Mouse (Mus musculus) MEL (cell line): ENCODE results near the gene Pafah1b1. TPM values are rescaled to one million over a fixed set of nuclear protein-coding genes. Genes with fewer than 3 reads are reported as not detected.

Experiments
- DNase-seq: peaks from one replicate; pipeline ENCODE4 v3.0.0; 2011; ENCODE audit warnings: low read depth, low spot score
- H3K27ac ChIP-seq: 2 replicates; pipeline ENCODE4 v1.5.1; 2012; ENCODE audit warnings: low read depth, mild to moderate bottlenecking, control low read depth, low read length, moderate library complexity; ENCODE audit not compliant: control insufficient read depth
- H3K27me3 ChIP-seq, 2 experiments: fragments of 150-350 bp in 1 of 2; sonication (generic) in 1 of 2; 2 replicates each; pipeline ENCODE4 v1.6.1; 2012; ENCODE audit warnings: low read length in 2 of 2, mild to moderate bottlenecking in 2 of 2, improper control_type of control experiment in 1 of 2, moderate library complexity in 1 of 2; ENCODE audit not compliant: insufficient read depth in 2 of 2, control insufficient read depth in 1 of 2
- H3K36me3 ChIP-seq, 2 experiments: 2 replicates each; pipeline ENCODE4 v1.6.1; 2012 to 2014; ENCODE audit warnings: low read length in 2 of 2, improper control_type of control experiment in 1 of 2, inconsistent platforms in 1 of 2, mild to moderate bottlenecking in 1 of 2; ENCODE audit not compliant: insufficient read depth in 2 of 2, control insufficient read depth in 1 of 2
- H3K4me1 ChIP-seq, 2 experiments: fragments of 150-350 bp in 1 of 2; sonication (generic) in 1 of 2; 2 replicates each; pipeline ENCODE4 v1.6.1; 2012; ENCODE audit warnings: low read length in 2 of 2, improper control_type of control experiment in 1 of 2, mild to moderate bottlenecking in 1 of 2; ENCODE audit not compliant: insufficient read depth in 2 of 2, control insufficient read depth in 1 of 2
- H3K4me3 ChIP-seq, 2 experiments: fragments of 150-350 bp in 1 of 2; sonication (generic) in 1 of 2; 2 replicates each; pipeline ENCODE4 v1.5.1; 2012; ENCODE audit warnings: low read depth in 2 of 2, low read length in 2 of 2, mild to moderate bottlenecking in 2 of 2, moderate library complexity in 2 of 2, control low read depth in 1 of 2, improper control_type of control experiment in 1 of 2; ENCODE audit not compliant: control insufficient read depth in 1 of 2, insufficient read depth in 1 of 2
- H3K79me2 ChIP-seq: 2 replicates; pipeline ENCODE4 v1.6.1; 2012; ENCODE audit warnings: mild to moderate bottlenecking, low read length, moderate library complexity; ENCODE audit not compliant: control insufficient read depth, poor library complexity, insufficient read depth
- H3K9ac ChIP-seq: 2 replicates; pipeline ENCODE4 v1.6.1; 2012; ENCODE audit warnings: low read depth, mild to moderate bottlenecking, control low read depth, low read length, moderate library complexity; ENCODE audit not compliant: control insufficient read depth, poor library complexity, severe bottlenecking
- H3K9me3 ChIP-seq: fragments of 150-350 bp; sonication (generic); replicated peaks from 2 replicates; pipeline ENCODE4 v1.6.1; 2012; ENCODE audit warnings: mild to moderate bottlenecking, low read length, improper control_type of control experiment, moderate library complexity; ENCODE audit not compliant: insufficient read depth
- CHD1 ChIP-seq: IDR thresholded peaks from 2 replicates; pipeline ENCODE4 v1.6.1; 2012; ENCODE audit warnings: low read depth, mild to moderate bottlenecking, inconsistent platforms, low read length, improper control_type of control experiment
- ELF1 ChIP-seq: IDR thresholded peaks from 2 replicates; pipeline ENCODE4 v1.6.1; 2014; ENCODE audit warnings: low read depth, mild to moderate bottlenecking, inconsistent platforms, low read length, improper control_type of control experiment, moderate library complexity
- ETS1 ChIP-seq: IDR thresholded peaks from 2 replicates; pipeline ENCODE4 v1.6.1; 2012; ENCODE audit warnings: low read depth, mild to moderate bottlenecking, inconsistent platforms, low read length, improper control_type of control experiment, moderate library complexity
- GABPA ChIP-seq: IDR thresholded peaks from 2 replicates; pipeline ENCODE4 v1.6.1; 2012; ENCODE audit warnings: low read depth, mild to moderate bottlenecking, inconsistent platforms, low read length, improper control_type of control experiment, moderate library complexity
- GATA1 ChIP-seq: IDR thresholded peaks from 2 replicates; pipeline ENCODE4 v1.6.1; 2011; ENCODE audit warnings: low read depth, low read length, improper control_type of control experiment
- HCFC1 ChIP-seq: IDR thresholded peaks from 2 replicates; pipeline ENCODE4 v1.6.1; 2012; ENCODE audit warnings: low read depth, mild to moderate bottlenecking, inconsistent platforms, low read length, improper control_type of control experiment, moderate library complexity
- JUND ChIP-seq: IDR thresholded peaks from 2 replicates; pipeline ENCODE4 v1.6.1; 2011; ENCODE audit warnings: low read depth, mild to moderate bottlenecking, improper control_type of control experiment, low read length
- MAZ ChIP-seq: IDR thresholded peaks from 2 replicates; pipeline ENCODE4 v1.6.1; 2012; ENCODE audit warnings: low read depth, mild to moderate bottlenecking, inconsistent platforms, low read length, improper control_type of control experiment
- MEF2A ChIP-seq: IDR thresholded peaks from 2 replicates; pipeline ENCODE4 v1.6.1; 2014; ENCODE audit warnings: low read depth, mild to moderate bottlenecking, inconsistent platforms, low read length, improper control_type of control experiment; ENCODE audit not compliant: poor library complexity, insufficient replicate concordance, severe bottlenecking; ENCODE audit errors: extremely low read depth
- MYB ChIP-seq: IDR thresholded peaks from 2 replicates; pipeline ENCODE4 v1.6.1; 2011; ENCODE audit warnings: mild to moderate bottlenecking, low read depth, low read length, improper control_type of control experiment
- MYC ChIP-seq: IDR thresholded peaks from 2 replicates; pipeline ENCODE4 v1.6.1; 2011; ENCODE audit warnings: low read depth, mild to moderate bottlenecking, low read length, improper control_type of control experiment, moderate library complexity
- NRF1 ChIP-seq: IDR thresholded peaks from 2 replicates; pipeline ENCODE4 v1.6.1; 2014; ENCODE audit warnings: low read depth, mild to moderate bottlenecking, inconsistent platforms, low read length, improper control_type of control experiment, moderate library complexity; ENCODE audit not compliant: poor library complexity, insufficient read depth, severe bottlenecking
- POLR2A ChIP-seq, 2 experiments: IDR thresholded peaks; 2 replicates each; pipeline ENCODE4 v1.6.1; 2011 to 2012; ENCODE audit warnings: low read length in 2 of 2, mild to moderate bottlenecking in 2 of 2, control low read depth in 1 of 2, improper control_type of control experiment in 1 of 2, low read depth in 1 of 2, moderate library complexity in 1 of 2; ENCODE audit not compliant: control insufficient read depth in 1 of 2, insufficient read depth in 1 of 2, poor library complexity in 1 of 2
- POLR2AphosphoS5 ChIP-seq: IDR thresholded peaks from 2 replicates; pipeline ENCODE4 v1.6.1; 2012; ENCODE audit warnings: low read depth, borderline replicate concordance, mild to moderate bottlenecking, inconsistent platforms, low read length, moderate library complexity, mixed read lengths
- RCOR1 ChIP-seq: IDR thresholded peaks from 2 replicates; pipeline ENCODE4 v1.6.1; 2012; ENCODE audit warnings: low read depth, mild to moderate bottlenecking, inconsistent platforms, low read length, improper control_type of control experiment
- SIN3A ChIP-seq: IDR thresholded peaks from 2 replicates; pipeline ENCODE4 v1.6.1; 2012; ENCODE audit warnings: low read length, improper control_type of control experiment, inconsistent platforms
- SMC3 ChIP-seq: IDR thresholded peaks from 2 replicates; pipeline ENCODE4 v1.6.1; 2011; ENCODE audit warnings: low read depth, low read length, improper control_type of control experiment
- TAL1 ChIP-seq: IDR thresholded peaks from 2 replicates; pipeline ENCODE4 v1.6.1; 2012; ENCODE audit warnings: mild to moderate bottlenecking, inconsistent platforms, low read length, moderate library complexity, mixed read lengths
- TBP ChIP-seq: IDR thresholded peaks from 2 replicates; pipeline ENCODE4 v1.8.0; 2011; ENCODE audit warnings: low read depth, low read length, improper control_type of control experiment
- TCF12 ChIP-seq: IDR thresholded peaks from 2 replicates; pipeline ENCODE4 v1.6.1; 2014; ENCODE audit warnings: low read depth, mild to moderate bottlenecking, inconsistent platforms, low read length, improper control_type of control experiment, moderate library complexity
- USF1 ChIP-seq: IDR thresholded peaks from 2 replicates; pipeline ENCODE4 v1.6.1; 2014; ENCODE audit warnings: low read depth, mild to moderate bottlenecking, inconsistent platforms, low read length, improper control_type of control experiment, moderate library complexity
- ZMIZ1 ChIP-seq: IDR thresholded peaks from 2 replicates; pipeline ENCODE4 v1.6.1; 2012; ENCODE audit warnings: low read depth, mild to moderate bottlenecking, inconsistent platforms, low read length, improper control_type of control experiment, moderate library complexity
- ZNF384 ChIP-seq: IDR thresholded peaks from 2 replicates; pipeline ENCODE4 v1.6.1; 2012; ENCODE audit warnings: low read depth, mild to moderate bottlenecking, inconsistent platforms, low read length, improper control_type of control experiment
- polyA plus RNA-seq, 2 experiments: library from polyadenylated mRNA; stranded (reverse) in 1 of 2; unstranded in 1 of 2; fragments of >175 nt in 1 of 2; fragments of >200 nt in 1 of 2; gene quantifications; 2 replicates each; pipeline versions ENCODE4 v1.2.1 to v1.2.4; 2012; ENCODE audit warnings: low replicate concordance in 2 of 2, low read depth in 1 of 2; ENCODE audit not compliant: insufficient read length in 2 of 2, insufficient read depth in 1 of 2, missing spikeins in 1 of 2
- total RNA-seq: library from RNA; depleted of rRNA; stranded (reverse); fragments of 300-350 nt; gene quantifications from 2 replicates; pipeline ENCODE4 v1.2.3, GENCODE M21; 2012

Gene Pafah1b1
- total and polyA plus RNA-seq, 3 experiments = 54.5 to 67.4 TPM; not detected in 1

DNA sequence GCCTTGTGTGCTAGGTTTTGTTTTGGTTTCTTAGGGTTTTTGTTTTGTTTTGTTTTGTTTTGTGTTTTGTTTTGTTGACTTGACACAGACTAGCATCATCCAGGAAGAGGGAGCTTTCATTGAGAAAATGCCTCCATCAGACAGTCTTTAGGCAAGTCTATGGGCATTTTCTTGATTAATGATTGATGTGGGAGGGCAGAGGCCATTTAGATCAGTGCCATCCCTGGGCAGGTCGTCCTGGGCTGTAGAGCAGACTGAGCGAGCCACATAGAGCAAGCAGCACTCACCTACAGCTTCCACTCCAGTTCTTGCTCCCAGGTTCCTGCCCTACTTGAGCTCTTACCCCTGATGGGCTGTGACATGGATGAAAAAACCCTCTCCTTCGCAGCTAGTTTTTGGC lies 13.4 kb upstream of the Pafah1b1 start:
- TF ChIP-seq POLR2A (IDR thresholded peaks at IDR 0.05; ENCODE audit: control insufficient read depth in 1 of 2, insufficient read depth in 1 of 2, low read depth in 1 of 2, low read length in 2 of 2, poor library complexity in 1 of 2) (no peak), ZNF384 (no peak), GABPA (no peak), NRF1 (no peak), ZMIZ1 (no peak), GATA1 (no peak), TCF12 (no peak), ELF1 (no peak), MEF2A (no peak), USF1 (no peak), TAL1 (no peak), SMC3 (no peak), SIN3A (no peak), RCOR1 (no peak), JUND (no peak), CHD1 (no peak), TBP (no peak), MYB (no peak), HCFC1 (no peak)
- Histone ChIP-seq H3K79me2 (no peaks in the 10 kb centered on the region), H3K9me3 (no peaks in the 10 kb centered on the region), H3K4me3 (no peak overlapping the region), H3K27me3 (peaks cover 2 to 4% of the 10 kb centered on the region in 2 experiments; a peak in 3 of 4 replicates), H3K4me1 (no peaks in the 10 kb centered on the region), H3K9ac (no peak overlapping the region), H3K27ac (no peak overlapping the region), H3K36me3 (no peaks in the 10 kb centered on the region)
- no peak for DNase-seq

DNA sequence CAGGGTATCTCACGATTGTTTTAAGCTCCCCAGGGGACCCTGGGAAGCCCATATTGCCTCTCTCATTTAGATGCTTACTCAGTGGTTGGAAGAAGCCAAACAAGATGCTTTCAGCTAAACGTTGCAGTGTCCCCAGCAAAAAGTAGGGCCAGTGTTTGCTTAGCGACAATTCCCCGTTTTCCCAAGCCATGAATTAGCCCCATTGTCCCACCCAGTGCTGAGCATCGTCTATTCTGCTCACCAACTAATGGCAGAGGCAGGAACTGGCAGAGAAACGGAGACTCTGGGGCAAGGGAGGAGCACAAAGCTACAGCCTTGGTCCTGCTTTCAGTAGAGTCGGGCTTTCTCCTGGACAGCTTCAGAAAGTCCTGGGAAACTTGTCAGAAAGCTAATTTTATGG lies 10.4 kb upstream of the Pafah1b1 start:
- H3K9ac ChIP-seq = no peak overlapping the region
- no peak for TF ChIP-seq MYC
- TF ChIP-seq RCOR1 = no peak
- TF ChIP-seq POLR2A (IDR thresholded peaks at IDR 0.05; ENCODE audit: control insufficient read depth in 1 of 2, insufficient read depth in 1 of 2, low read depth in 1 of 2, low read length in 2 of 2, poor library complexity in 1 of 2) = no peak
- no peak for TF ChIP-seq POLR2AphosphoS5
- TF ChIP-seq MAZ = no peak
- no peak for TF ChIP-seq ETS1
- TF ChIP-seq JUND = no peak
- TF ChIP-seq, all 39 proteins: peak for 0

More for the DNA sequence above, 10.4 kb upstream of the Pafah1b1 start:
- Histone ChIP-seq H3K79me2 (no peaks in the 10 kb centered on the region), H3K27me3 (peaks cover 2 to 3% of the 10 kb centered on the region in 2 experiments; a peak in 3 of 4 replicates), H3K4me1 (no peaks in the 10 kb centered on the region), H3K36me3 (no peaks in the 10 kb centered on the region), H3K4me3 (no peak overlapping the region), H3K27ac (no peak overlapping the region), H3K9me3 (no peaks in the 10 kb centered on the region)
- DNase-seq = no peak
